Mouse (Mus musculus) embryonic facial prominence, embryonic 15.5 days (tissue): ENCODE results near the gene Limch1. TPM values are rescaled to one million over a fixed set of nuclear protein-coding genes. Genes with fewer than 3 reads are reported as not detected.

Source experiments
- microRNA-seq: library from miRNA; unstranded; fragments of <30 nt; microRNA quantifications from one replicate; pipeline ENCODE4, GENCODE M21; 2016; ENCODE audit warnings: borderline number of aligned reads
- polyA plus RNA-seq: library from polyadenylated mRNA; unstranded; fragments of >200 nt; fragmentation: Nextera tagmentation; extraction: Ambion mirVana; gene quantifications from 2 replicates; pipeline ENCODE4 v1.2.1, GENCODE M21; 2015

Limch1 gene
- polyA plus RNA-seq, 1 experiment from 2014 or later = 85.9 TPM

Small RNA genes within 50 kb of the gene (microRNA-seq; reads per million reads assigned to microRNA genes)
- gene Gm23841 = not detected

Other genes with a start within 250 kb of the Limch1 start
- 43.6 and 54.7 TPM in 2 replicates for gene Apbb2, start 127.0 kb upstream of the Limch1 start, polyA plus RNA-seq
- 49.6 and 64.0 TPM in 2 replicates for gene Uchl1, start 69.7 kb upstream of the Limch1 start, polyA plus RNA-seq